Mouse (Mus musculus): ENCODE results near the gene Zcchc3. TPM values are rescaled to one million over a fixed set of nuclear protein-coding genes. Genes with fewer than 3 reads are reported as not detected.

Gene Zcchc3
- 3.1 and 3.7 TPM in 2 replicates for polyA plus RNA-seq (2012; ENCODE audit: low replicate concordance)

GRCm38 (mm10) chr2:152414591-152415165, at the start of gene Zcchc3:
TSS of gene Zcchc3 (minus strand) at chr2:152415027.

GRCm38 (mm10) chr2:152415287-152415686, 460 bp upstream of the Zcchc3 start, which contains the start of gene 6820408C15Rik:
TSS of gene 6820408C15Rik (plus strand) at chr2:152415587.

GRCm38 (mm10) chr2:152397680-152398435, 17.0 kb downstream of the Zcchc3 start, which contains the start of gene Sox12:
TSS of gene Sox12 (minus strand) at chr2:152398063.

GRCm38 (mm10) chr2:152376345-152376741, 38.5 kb downstream of the Zcchc3 start, which contains the start of gene Nrsn2:
TSS of gene Nrsn2 (minus strand) at chr2:152376638.

Other genes with a start within 250 kb of the Zcchc3 start
- 10.1 and 21.5 TPM in 2 replicates for gene Csnk2a1, start 188.2 kb downstream of the Zcchc3 start, polyA plus RNA-seq (2012; ENCODE audit: low replicate concordance)
- gene Tbc1d20, start 121.2 kb downstream of the Zcchc3 start, polyA plus RNA-seq (2012; ENCODE audit: low replicate concordance): 26.7 and 28.4 TPM in 2 replicates
- 241 and 403 TPM in 2 replicates for gene Rbck1, start 82.4 kb downstream of the Zcchc3 start, polyA plus RNA-seq (2012; ENCODE audit: low replicate concordance)
- gene Trib3, start 71.0 kb downstream of the Zcchc3 start, polyA plus RNA-seq (2012; ENCODE audit: low replicate concordance): 2.7 and 3.6 TPM in 2 replicates
- not detected in 2 replicates for gene Nrsn2, start 38.4 kb downstream of the Zcchc3 start, polyA plus RNA-seq (2012; ENCODE audit: low replicate concordance)
- 9.1 and 13.9 TPM in 2 replicates for gene Sox12, start 17.0 kb downstream of the Zcchc3 start, polyA plus RNA-seq (2012; ENCODE audit: low replicate concordance)
- gene 6820408C15Rik, start 560 bp upstream of the Zcchc3 start, polyA plus RNA-seq (2012; ENCODE audit: low replicate concordance): not detected in 2 replicates
- gene Defb23, start 49.6 kb upstream of the Zcchc3 start, polyA plus RNA-seq (2012; ENCODE audit: low replicate concordance): not detected in 2 replicates
- not detected in 2 replicates for gene Defb20, start 62.0 kb upstream of the Zcchc3 start, polyA plus RNA-seq (2012; ENCODE audit: low replicate concordance)
- not detected in 2 replicates for gene Defb22, start 75.1 kb upstream of the Zcchc3 start, polyA plus RNA-seq (2012; ENCODE audit: low replicate concordance)
- not detected in 2 replicates for gene Defb26, start 96.7 kb upstream of the Zcchc3 start, polyA plus RNA-seq (2012; ENCODE audit: low replicate concordance)
- gene Defb28, start 103.2 kb upstream of the Zcchc3 start, polyA plus RNA-seq (2012; ENCODE audit: low replicate concordance): not detected in 2 replicates
- gene Defb29, start 125.1 kb upstream of the Zcchc3 start, polyA plus RNA-seq (2012; ENCODE audit: low replicate concordance): not detected in 2 replicates
- gene Gm17416, start 154.3 kb upstream of the Zcchc3 start, polyA plus RNA-seq (2012; ENCODE audit: low replicate concordance): not detected in 2 replicates
- gene Defb21, start 157.7 kb upstream of the Zcchc3 start, polyA plus RNA-seq (2012; ENCODE audit: low replicate concordance): not detected in 2 replicates
- not detected in 2 replicates for gene Defb19, start 165.3 kb upstream of the Zcchc3 start, polyA plus RNA-seq (2012; ENCODE audit: low replicate concordance)
- gene Defb45, start 184.4 kb upstream of the Zcchc3 start, polyA plus RNA-seq (2012; ENCODE audit: low replicate concordance): not detected in 2 replicates
- not detected in 2 replicates for gene Defb36, start 189.3 kb upstream of the Zcchc3 start, polyA plus RNA-seq (2012; ENCODE audit: low replicate concordance)
- gene Defb25, start 208.0 kb upstream of the Zcchc3 start, polyA plus RNA-seq (2012; ENCODE audit: low replicate concordance): not detected in 2 replicates
- 1.7 and 3.7 TPM in 2 replicates for gene Rem1, start 211.9 kb upstream of the Zcchc3 start, polyA plus RNA-seq (2012; ENCODE audit: low replicate concordance)